Mouse (Mus musculus): ENCODE data around the gene Srsf3. TPM values are rescaled to one million over a fixed set of nuclear protein-coding genes. Genes with fewer than 3 reads are reported as not detected.

Srsf3 gene
- polyA plus RNA-seq, 1 experiment, result 330 TPM

DNA sequence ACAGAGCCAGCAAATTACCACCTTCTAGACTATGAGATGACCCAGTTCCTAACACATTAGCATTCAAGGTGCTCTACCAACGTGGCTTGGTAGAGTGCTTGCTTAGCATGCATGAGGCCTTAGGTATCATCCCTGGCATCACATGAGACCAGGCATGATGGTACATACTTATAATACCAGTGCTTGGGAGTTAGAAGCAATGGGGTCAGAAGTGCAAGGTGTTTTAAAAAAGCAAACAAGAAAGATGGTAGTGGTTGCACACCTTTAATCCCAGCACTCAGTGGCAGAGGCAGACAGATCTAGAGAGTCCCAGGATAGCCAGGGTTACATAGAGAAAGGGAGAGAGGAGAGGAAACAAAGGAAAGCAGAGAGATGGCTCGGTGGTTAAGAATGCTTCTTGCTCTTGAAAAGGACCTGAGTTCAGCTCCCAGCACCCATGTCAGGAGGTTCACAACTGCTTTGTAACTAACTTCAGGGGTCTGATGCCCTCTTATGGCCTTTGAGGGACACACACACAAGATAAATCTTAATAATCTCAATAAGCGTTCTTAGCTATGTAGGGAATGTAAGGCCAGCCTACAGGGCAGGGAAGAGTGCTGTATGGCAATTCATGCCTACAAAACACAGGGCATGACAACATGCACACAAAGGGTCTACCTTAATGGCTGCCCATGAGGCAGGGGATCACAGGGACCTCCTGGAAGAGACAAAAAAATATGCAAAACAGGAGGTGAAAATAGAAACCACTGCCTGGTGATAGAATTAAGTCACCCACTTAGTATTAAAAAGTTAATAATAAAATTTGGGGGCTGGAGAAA is 15.5 kb downstream of the Srsf3 start:
- no peak for DNase-seq (ENCODE audit: low read depth)
- TF ChIP-seq CTCF (IDR thresholded peaks at IDR 0.05; ENCODE audit: borderline replicate concordance, extremely low read depth, insufficient read depth, insufficient read length), result no peak
- no peak for TF ChIP-seq POLR2A (IDR thresholded peaks at IDR 0.05; ENCODE audit: borderline replicate concordance, extremely low read depth, insufficient read depth, insufficient read length, poor library complexity, severe bottlenecking)

DNA sequence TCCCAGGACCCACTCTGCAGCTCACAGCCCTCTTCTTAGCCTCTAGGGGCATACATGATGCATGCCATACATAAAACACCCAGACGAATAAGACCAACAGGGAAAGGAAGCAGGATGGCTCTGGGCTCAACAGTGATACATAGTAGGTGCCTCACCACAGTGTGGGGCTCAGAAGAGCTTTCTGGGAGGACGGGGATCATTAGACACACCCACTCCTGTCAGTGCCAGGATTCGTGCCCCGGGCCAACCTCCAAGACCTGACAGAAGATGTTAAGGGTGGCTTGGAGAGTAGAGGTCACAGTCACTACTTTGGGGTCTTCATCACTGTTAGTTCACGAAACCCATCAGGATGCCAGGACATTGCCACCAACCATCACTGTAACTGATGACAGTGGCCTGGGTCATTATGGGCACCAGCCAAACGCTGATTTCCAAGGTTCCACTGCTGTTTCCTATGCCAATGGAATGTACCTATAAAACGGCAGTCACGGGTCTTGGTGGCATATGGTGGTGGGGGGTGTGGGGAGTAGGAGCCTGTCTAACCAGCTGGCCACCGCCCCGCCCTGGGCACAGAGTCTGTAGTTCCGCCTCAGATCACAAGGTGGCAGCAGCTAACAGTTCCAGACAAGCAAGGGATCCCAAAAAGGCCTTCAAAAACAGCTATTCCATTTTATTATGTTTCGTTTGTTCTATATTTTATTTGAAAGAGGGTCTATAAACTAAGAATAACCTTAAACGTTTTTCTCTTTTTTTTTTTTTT is 16.5 kb downstream of the Srsf3 start:
- DNase-seq (ENCODE audit: low read depth), result peak; percentile 90
- TF ChIP-seq POLR2A (IDR thresholded peaks at IDR 0.05; ENCODE audit: borderline replicate concordance, extremely low read depth, insufficient read depth, insufficient read length, poor library complexity, severe bottlenecking) (no peak), CTCF (IDR thresholded peaks at IDR 0.05; ENCODE audit: borderline replicate concordance, extremely low read depth, insufficient read depth, insufficient read length) (peak; percentile 89)

DNA sequence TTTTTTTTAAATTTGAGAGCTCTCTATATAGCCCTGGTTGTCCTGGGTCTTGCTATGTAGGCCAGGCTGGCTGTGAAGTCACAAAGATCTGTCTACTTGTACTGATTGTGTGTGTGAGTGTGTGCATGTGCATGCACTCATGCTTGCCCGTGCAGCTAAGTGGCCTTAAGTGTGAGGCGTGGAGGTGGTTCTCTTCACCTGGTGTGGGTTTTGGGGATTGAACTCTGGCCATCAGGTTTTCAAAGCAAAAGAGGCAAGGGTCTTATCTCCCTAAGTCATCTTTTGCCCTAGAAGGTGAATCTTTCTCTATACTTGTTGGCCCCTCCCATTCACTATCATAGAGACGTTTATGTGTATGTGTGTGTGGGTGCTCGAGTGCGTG is 17.1 kb downstream of the Srsf3 start:
- DNase-seq (ENCODE audit: low read depth), result no peak
- TF ChIP-seq POLR2A (IDR thresholded peaks at IDR 0.05; ENCODE audit: borderline replicate concordance, extremely low read depth, insufficient read depth, insufficient read length, poor library complexity, severe bottlenecking), result no peak
- TF ChIP-seq CTCF (IDR thresholded peaks at IDR 0.05; ENCODE audit: borderline replicate concordance, extremely low read depth, insufficient read depth, insufficient read length), result no peak

DNA sequence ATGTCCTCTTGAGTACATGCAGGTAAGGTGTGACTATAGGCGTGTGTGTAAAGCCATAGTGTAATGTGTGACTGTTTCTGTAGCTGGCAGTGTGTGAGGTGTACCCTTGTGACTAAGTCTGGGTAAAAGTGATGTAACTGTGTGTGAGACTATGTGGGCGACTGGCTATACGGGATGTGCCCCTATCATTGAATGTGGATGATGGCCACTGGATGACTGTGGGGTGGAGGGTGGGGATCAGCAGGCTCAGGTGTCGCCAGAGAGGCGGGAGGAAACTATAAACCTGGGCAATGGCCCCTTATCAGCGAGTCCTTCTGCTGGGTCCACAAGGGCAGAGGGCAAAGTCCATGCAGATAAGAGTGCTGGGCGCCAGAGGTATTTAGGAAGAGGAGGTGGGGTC is 17.5 kb downstream of the Srsf3 start:
- DNase-seq (ENCODE audit: low read depth), result no peak
- TF ChIP-seq POLR2A (IDR thresholded peaks at IDR 0.05; ENCODE audit: borderline replicate concordance, extremely low read depth, insufficient read depth, insufficient read length, poor library complexity, severe bottlenecking), result no peak

DNA sequence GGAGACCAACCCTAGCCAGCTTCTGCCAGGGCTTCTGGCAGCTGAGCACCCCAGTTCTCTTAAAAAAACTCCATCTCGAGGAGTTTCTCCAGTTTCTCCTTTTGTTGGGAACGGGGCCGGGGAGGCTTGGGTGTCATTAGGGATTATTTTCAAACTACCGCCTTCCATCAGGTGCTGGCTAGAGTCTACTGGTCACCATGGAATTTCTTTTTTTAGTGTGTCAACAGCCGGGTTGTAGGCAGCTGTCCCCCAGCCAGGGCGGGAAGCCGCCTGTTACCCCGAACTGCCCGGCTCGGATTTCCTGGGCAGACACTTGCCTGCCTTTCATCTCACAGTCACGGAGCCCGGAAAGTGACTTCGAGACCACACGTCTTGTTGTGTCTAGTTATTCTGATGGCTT is 18.4 kb downstream of the Srsf3 start:
- TF ChIP-seq POLR2A (IDR thresholded peaks at IDR 0.05; ENCODE audit: borderline replicate concordance, extremely low read depth, insufficient read depth, insufficient read length, poor library complexity, severe bottlenecking) (no peak), CTCF (IDR thresholded peaks at IDR 0.05; ENCODE audit: borderline replicate concordance, extremely low read depth, insufficient read depth, insufficient read length) (no peak)
- DNase-seq (ENCODE audit: low read depth), result no peak

DNA sequence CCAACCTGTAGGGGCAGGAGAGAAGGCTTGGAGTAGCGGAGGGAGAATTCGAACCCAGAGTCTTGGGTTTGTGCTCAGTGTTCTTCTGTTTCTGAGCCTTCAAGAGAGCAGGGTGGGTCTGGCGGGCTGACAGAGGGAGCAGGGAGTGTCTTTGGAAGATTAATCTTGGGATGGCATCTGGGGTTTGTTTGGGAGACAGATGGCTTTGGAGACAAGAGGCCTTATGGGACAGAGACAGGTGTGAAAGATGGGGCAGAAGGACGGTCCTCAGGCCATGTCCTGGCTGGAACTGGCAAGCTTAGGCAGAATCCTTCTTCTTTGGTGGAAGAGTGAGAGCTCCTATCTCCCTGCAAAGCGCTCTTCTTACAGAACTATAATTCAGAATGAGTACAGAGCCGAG is 20.6 kb downstream of the Srsf3 start:
- no peak for TF ChIP-seq POLR2A (IDR thresholded peaks at IDR 0.05; ENCODE audit: borderline replicate concordance, extremely low read depth, insufficient read depth, insufficient read length, poor library complexity, severe bottlenecking)
- TF ChIP-seq CTCF (IDR thresholded peaks at IDR 0.05; ENCODE audit: borderline replicate concordance, extremely low read depth, insufficient read depth, insufficient read length), result no peak
- no peak for DNase-seq (ENCODE audit: low read depth)

DNA sequence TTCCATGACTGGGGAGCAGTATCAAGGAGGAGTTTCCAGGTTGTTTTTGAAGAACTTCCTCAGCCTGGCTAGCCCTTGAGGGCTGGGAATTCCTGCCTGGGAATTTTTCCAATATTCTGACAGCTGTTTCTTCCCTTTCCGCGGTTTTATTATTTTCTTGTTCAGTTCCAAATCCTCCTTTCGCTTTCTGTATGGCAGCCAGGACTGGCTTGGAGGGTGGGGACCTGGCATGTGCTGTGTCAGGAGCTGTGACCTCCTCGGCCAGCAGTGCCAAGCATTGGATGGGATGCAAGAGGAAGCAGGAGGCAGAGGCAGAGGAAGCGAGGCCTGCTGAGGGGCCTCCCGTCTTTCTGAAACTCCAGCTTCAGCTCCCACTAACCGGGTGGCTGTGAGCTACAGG is 21.4 kb downstream of the Srsf3 start:
- DNase-seq (ENCODE audit: low read depth), result no peak
- TF ChIP-seq POLR2A (IDR thresholded peaks at IDR 0.05; ENCODE audit: borderline replicate concordance, extremely low read depth, insufficient read depth, insufficient read length, poor library complexity, severe bottlenecking) (no peak), CTCF (IDR thresholded peaks at IDR 0.05; ENCODE audit: borderline replicate concordance, extremely low read depth, insufficient read depth, insufficient read length) (no peak)

DNA sequence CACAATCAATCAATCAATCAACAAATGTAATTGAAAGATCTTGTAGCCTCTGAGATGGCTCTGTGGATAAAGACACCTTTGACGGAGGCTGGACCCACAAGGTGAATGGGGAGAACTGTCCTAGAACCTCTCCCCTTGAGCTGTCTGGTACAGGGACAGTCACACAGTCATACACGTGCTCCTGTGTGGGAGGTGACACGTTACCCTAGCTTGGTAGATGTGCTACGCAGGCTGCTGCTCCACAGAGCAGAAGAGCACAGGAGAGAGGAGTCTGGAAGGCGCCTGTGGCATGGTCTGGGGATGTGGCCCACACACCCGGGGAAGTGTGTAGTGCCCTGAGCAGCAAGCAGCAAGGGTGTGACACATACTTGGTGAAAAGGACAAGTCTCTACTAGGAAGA is 22.0 kb downstream of the Srsf3 start:
- no peak for DNase-seq (ENCODE audit: low read depth)

DNA sequence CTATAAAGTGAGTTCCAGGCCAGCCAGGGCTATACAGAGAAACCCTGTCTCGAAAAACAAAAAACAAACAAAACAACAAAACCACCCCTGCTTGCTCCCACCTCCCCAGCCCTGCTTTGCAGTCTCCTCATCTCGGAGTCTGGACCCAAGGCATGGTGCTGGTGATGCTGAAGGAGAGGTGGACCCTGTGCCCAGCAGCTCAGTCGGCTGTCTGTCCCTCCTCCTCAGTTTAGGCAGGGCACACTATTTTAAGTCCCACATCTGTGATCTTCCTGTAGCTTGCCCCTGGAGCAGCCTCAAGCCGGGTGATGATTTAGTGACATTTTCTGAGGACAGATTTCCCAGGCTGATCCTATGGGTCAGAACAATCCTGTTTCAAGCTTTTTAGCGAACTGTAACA is 23.2 kb downstream of the Srsf3 start:
- TF ChIP-seq CTCF (IDR thresholded peaks at IDR 0.05; ENCODE audit: borderline replicate concordance, extremely low read depth, insufficient read depth, insufficient read length), result no peak
- no peak for TF ChIP-seq POLR2A (IDR thresholded peaks at IDR 0.05; ENCODE audit: borderline replicate concordance, extremely low read depth, insufficient read depth, insufficient read length, poor library complexity, severe bottlenecking)
- DNase-seq (ENCODE audit: low read depth), result no peak

More for the DNA sequence above, 22.0 kb downstream of the Srsf3 start:
- TF ChIP-seq POLR2A (IDR thresholded peaks at IDR 0.05; ENCODE audit: borderline replicate concordance, extremely low read depth, insufficient read depth, insufficient read length, poor library complexity, severe bottlenecking), result no peak
- no peak for TF ChIP-seq CTCF (IDR thresholded peaks at IDR 0.05; ENCODE audit: borderline replicate concordance, extremely low read depth, insufficient read depth, insufficient read length)

DNA sequence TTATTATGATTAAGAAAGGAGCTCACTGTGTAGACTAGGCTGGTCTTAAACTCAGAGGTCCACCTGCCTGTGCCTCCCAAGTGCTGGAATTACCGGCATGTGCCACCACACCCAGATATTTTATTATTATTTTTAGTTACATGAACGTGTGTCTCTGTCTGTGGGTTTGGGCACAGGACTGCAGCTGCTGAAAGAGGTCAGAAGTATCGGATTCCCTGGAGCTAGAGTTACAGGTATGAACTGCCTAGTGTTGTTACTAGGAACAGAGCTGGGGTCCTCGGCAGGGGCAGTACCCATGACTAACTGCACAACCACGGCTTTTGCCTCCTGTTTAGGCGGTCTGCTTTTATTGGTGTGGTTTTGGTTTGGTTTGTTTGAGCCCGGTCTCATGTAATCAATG is 23.8 kb downstream of the Srsf3 start:
- DNase-seq (ENCODE audit: low read depth), result no peak
- TF ChIP-seq CTCF (IDR thresholded peaks at IDR 0.05; ENCODE audit: borderline replicate concordance, extremely low read depth, insufficient read depth, insufficient read length) (no peak), POLR2A (IDR thresholded peaks at IDR 0.05; ENCODE audit: borderline replicate concordance, extremely low read depth, insufficient read depth, insufficient read length, poor library complexity, severe bottlenecking) (no peak)

DNA sequence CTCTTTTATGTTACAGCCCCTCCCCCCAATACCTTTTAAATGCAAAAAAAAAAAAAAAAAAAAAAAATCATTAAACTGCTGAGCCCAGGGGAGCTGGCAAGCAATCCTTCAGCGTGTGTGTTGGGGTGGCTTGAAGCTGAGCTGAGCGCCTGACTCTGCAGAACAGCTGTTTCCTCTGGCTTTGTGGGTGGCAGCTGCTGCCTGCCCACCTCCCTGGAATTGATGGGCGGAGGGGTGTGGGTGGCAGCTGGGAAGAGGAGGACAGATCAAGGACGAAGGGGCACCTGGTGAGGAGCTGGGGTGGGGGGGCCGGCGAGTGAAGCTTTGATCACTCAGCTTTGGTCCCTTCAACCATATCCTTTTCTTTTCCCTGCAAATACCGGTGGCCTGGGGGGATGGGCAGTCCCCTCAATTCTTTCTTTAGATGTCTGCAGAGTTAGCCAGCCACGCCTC is 24.3 kb downstream of the Srsf3 start:
- DNase-seq (ENCODE audit: low read depth), result peak; percentile 77

More for the DNA sequence above, 24.3 kb downstream of the Srsf3 start:
- TF ChIP-seq CTCF (IDR thresholded peaks at IDR 0.05; ENCODE audit: borderline replicate concordance, extremely low read depth, insufficient read depth, insufficient read length), result no peak
- no peak for TF ChIP-seq POLR2A (IDR thresholded peaks at IDR 0.05; ENCODE audit: borderline replicate concordance, extremely low read depth, insufficient read depth, insufficient read length, poor library complexity, severe bottlenecking)

All from brain, embryonic 14.5 days (tissue).